Mouse (Mus musculus): ENCODE data around the gene Mrps10.

GRCm38 (mm10) chr17:47394223-47394869 lies 25.7 kb downstream of the Mrps10 start:
- TF ChIP-seq CTCF (IDR thresholded peaks at IDR 0.05; ENCODE audit: control insufficient read depth, insufficient read depth, low read length): no peak
- TF ChIP-seq POLR2A (IDR thresholded peaks at IDR 0.05; ENCODE audit: borderline replicate concordance, control insufficient read depth, low read depth, low read length): 0 out of 2 replicates have a peak, but pooled peaks have one; percentile 15
